Mouse (Mus musculus) frontal cortex, postnatal 36 days (tissue): Measurements from ENCODE around the gene Olfr459.

Experiments used
- DNase-seq, 2 experiments: peaks; one replicate each; pipeline ENCODE4 v3.0.0; 2022; ENCODE audit warnings: low spot score in 2 of 2

Gene Olfr459

GRCm38 (mm10) chr6:41775077-41775476, at the start of gene Olfr459:
TSS of gene Olfr459 (minus strand) at chr6:41775177.
- no peak for DNase-seq

- no peak for DNase-seq
These were observed 49.1 kb upstream of the Olfr459 start for GRCm38 (mm10) chr6:41824086-41824485.

DNA sequence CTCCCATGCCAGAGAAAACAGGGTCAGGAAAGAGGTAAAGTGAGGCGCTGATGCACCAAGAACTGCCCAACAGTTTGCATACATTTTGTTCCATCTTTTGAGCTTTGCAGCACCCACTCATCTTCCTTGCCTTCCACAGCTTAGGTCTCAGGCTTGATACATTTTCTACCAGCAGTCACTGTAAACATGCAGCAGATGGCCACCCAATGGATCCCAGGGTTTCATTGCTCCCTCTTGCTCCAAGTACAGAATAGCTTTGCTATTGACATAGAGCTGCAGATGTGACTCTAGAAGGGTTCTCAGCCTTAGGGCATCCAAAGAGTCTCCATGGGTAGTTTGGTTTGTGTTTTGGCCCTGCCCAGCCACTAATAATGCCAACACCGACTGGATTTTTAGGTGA, 11.7 kb upstream of the Olfr459 start:
- DNase-seq = no peak

DNA sequence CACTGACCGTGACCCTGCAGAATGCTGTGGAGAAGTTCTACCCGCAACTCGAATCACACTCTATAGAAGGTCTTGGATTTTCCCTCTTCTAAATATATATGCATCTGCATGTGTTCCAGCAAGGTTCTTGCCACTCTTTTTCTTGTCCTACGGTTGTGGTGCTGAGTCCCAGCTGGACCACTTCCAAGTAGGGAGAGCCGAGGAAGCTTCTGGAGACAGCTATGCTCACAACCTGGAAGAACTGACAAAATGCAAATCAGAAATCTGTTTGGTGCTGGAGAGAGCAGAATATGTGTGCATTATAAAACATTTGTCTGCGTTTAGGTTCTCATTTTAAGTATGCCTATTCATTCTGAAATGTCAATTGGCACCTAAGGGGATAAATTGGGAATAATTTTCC, 744 bp upstream of the Olfr459 start:
- DNase-seq = peak; percentile 52 to 89

GRCm38 (mm10) chr6:41769872-41770271, 5.1 kb downstream of the Olfr459 start:
- DNase-seq = no peak

DNA sequence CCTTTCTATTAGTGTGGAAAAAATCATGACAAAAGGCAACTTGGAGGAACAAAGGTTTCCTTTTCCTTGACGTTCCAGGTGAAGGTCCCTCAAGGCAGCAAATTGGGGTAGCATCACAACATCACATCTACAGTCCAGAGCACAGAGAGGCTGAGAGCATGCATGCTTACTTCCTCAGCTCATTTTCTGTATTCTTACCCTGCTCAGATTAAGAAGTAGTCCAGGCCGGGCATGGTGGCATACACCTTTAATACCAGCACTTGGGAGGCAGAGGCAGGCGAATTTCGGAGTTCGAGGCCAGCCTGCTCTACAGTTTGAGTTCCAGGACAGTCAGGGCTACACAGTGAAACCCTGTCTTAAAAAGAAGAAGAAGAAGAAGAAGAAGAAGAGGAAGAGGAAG, 10.7 kb downstream of the Olfr459 start:
- no peak for DNase-seq

- DNase-seq = no peak
These were observed 12.6 kb downstream of the Olfr459 start for GRCm38 (mm10) chr6:41762370-41762757.

GRCm38 (mm10) chr6:41761702-41762369, 13.1 kb downstream of the Olfr459 start:
- DNase-seq = peak in 1 of 2 experiments; percentile 73

DNA sequence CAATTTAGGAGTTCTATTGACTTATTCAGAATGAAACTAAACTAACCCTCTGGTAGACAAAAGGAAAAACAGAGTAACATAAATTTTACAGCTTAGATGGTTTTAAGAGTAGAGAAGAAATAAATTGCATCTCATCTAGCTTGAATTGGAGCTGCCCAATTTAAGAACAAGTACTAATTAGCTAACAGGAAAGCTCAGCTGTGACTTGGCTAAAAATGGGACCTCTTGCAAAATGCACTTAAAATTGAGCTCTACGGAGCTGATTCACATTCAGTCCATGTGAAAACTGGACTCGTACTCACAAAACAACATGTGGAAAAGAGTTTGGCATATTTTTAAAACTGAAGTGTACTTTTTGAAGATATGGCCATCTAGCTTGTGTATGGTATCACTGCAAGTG, 15.4 kb downstream of the Olfr459 start:
- no peak for DNase-seq

- peak in 1 of 2 experiments; percentile 23 for DNase-seq
These were observed 16.6 kb downstream of the Olfr459 start for GRCm38 (mm10) chr6:41758421-41758820.

GRCm38 (mm10) chr6:41757199-41757598, 17.8 kb downstream of the Olfr459 start:
- no peak for DNase-seq

DNA sequence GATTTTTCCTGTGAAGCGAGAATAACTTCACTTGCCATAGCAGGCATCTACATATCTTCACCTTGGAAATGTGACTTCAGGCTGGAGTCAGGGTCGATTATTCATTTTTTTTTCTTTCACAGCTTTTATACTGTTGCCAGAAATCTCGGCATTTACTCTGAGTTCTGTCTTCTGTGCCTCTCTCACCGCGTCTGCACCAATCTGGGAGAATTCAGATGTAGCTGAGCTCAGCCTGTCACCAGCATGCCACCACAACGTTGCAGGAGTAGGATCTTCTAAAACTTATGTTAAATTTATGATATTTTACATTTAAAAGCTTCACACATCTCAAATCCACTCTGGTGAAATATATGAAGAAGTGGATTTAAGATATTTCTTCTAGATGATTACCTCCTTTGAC, 20.4 kb downstream of the Olfr459 start:
- DNase-seq = peak in 1 of 2 experiments; percentile 14

- no peak for DNase-seq
These were observed 30.1 kb downstream of the Olfr459 start for GRCm38 (mm10) chr6:41744664-41745392.

- no peak for DNase-seq
These were observed 33.9 kb downstream of the Olfr459 start for GRCm38 (mm10) chr6:41741101-41741500.

- peak in 1 of 2 experiments; percentile 14 for DNase-seq
These were observed 40.1 kb downstream of the Olfr459 start for GRCm38 (mm10) chr6:41734719-41735470.

DNA sequence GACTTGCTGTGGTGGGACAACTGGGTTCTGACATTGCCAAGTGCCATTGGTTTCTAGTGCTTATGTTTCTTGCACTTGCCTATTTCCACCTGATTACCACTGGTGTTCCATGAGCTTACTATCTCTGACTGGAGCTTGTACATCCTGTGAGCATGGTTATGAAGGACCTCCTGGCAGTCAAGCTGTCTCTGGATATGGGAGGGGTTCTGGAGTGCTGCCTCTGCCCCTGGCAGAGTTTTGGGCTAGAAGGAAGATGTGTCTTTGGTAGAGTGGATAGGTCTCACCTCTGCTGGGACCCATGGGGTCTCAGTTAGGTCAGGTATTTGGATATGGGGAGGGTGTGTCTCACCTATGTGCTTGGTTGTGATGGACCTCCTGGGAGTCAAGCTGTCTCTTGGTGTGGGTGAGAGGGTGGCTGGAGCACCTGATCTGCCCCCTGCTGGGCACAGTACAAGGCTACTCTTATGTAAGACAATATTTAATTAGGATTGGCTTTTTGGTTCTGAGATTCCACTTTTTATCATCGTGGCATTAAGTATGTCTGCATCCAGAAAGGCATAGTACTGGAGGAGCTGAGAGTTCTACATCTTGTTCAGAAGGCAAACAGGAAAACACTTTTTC, 46.9 kb downstream of the Olfr459 start:
- no peak for DNase-seq

- no peak for DNase-seq
These were observed 53.5 kb downstream of the Olfr459 start for GRCm38 (mm10) chr6:41721430-41721829.
